Mouse (Mus musculus) CH12.LX (cell line): ENCODE results near the gene Gm9970. TPM values are rescaled to one million over a fixed set of nuclear protein-coding genes. Genes with fewer than 3 reads are reported as not detected.

ENCODE experiments used
- DNase-seq: peaks from one replicate; pipeline ENCODE4 v3.0.0-alpha.2; 2013; ENCODE audit errors: extremely low read depth
- H3K27ac ChIP-seq: 2 replicates; pipeline ENCODE4 v1.5.1; 2012; ENCODE audit warnings: low read depth, mild to moderate bottlenecking, control low read depth, moderate library complexity; ENCODE audit not compliant: insufficient read depth
- H3K27me3 ChIP-seq: replicated peaks from 2 replicates; pipeline ENCODE3; 2012; ENCODE audit warnings: inconsistent platforms
- H3K36me3 ChIP-seq, 2 experiments: replicated peaks in 1 of 2; 2 replicates each; pipeline versions ENCODE3 to v1.6.1; 2012; ENCODE audit warnings: inconsistent platforms in 1 of 2, low read length in 1 of 2, mild to moderate bottlenecking in 1 of 2, mixed read lengths in 1 of 2, moderate library complexity in 1 of 2; ENCODE audit not compliant: control insufficient read depth in 1 of 2, insufficient read depth in 1 of 2
- H3K4me1 ChIP-seq, 2 experiments: 2 replicates each; pipeline ENCODE4 v1.6.1; 2012; ENCODE audit warnings: inconsistent platforms in 1 of 2, moderate library complexity in 1 of 2; ENCODE audit not compliant: insufficient read depth in 2 of 2, control insufficient read depth in 1 of 2
- H3K4me2 ChIP-seq: 2 replicates; pipeline ENCODE4 v1.6.1; 2012; ENCODE audit warnings: low read depth, mild to moderate bottlenecking, control low read depth; ENCODE audit not compliant: poor library complexity, insufficient read depth, severe bottlenecking
- H3K4me3 ChIP-seq, 3 experiments: fragments of 150-350 bp in 1 of 3; sonication (generic) in 1 of 3; replicated peaks in 1 of 3; 2 replicates each; pipeline versions ENCODE3 to v1.5.1; 2011 to 2012; ENCODE audit warnings: low read depth in 2 of 3, low read length in 2 of 3, mild to moderate bottlenecking in 2 of 3, moderate library complexity in 2 of 3, control low read depth in 1 of 3, improper control_type of control experiment in 1 of 3, inconsistent platforms in 1 of 3, mixed read lengths in 1 of 3; ENCODE audit not compliant: poor library complexity in 1 of 3
- H3K79me2 ChIP-seq: replicated peaks from 2 replicates; pipeline ENCODE4 v1.6.1; 2012; ENCODE audit warnings: mild to moderate bottlenecking, moderate library complexity; ENCODE audit not compliant: control insufficient read depth, poor library complexity, insufficient read depth, severe bottlenecking; ENCODE audit errors: extremely low read depth
- H3K9ac ChIP-seq: 2 replicates; pipeline ENCODE4 v1.6.1; 2012; ENCODE audit warnings: low read depth, mild to moderate bottlenecking, control low read depth, moderate library complexity; ENCODE audit not compliant: insufficient read depth
- H3K9me3 ChIP-seq: replicated peaks from 2 replicates; pipeline ENCODE3; 2012; ENCODE audit warnings: low read length, inconsistent platforms, mixed read lengths
- BHLHE40 ChIP-seq: IDR thresholded peaks from 2 replicates; pipeline ENCODE4 v1.6.1; 2011; ENCODE audit warnings: mild to moderate bottlenecking, low read depth, low read length, improper control_type of control experiment
- CHD2 ChIP-seq: IDR thresholded peaks from 2 replicates; pipeline ENCODE4 v1.6.1; 2011; ENCODE audit warnings: low read length, improper control_type of control experiment
- ELF1 ChIP-seq: IDR thresholded peaks from 2 replicates; pipeline ENCODE4 v1.6.1; 2014; ENCODE audit warnings: low read depth, mild to moderate bottlenecking, inconsistent platforms, low read length, improper control_type of control experiment
- EP300 ChIP-seq: IDR thresholded peaks from 2 replicates; pipeline ENCODE4 v1.6.1; 2011; ENCODE audit warnings: low read length, improper control_type of control experiment
- ETS1 ChIP-seq: conservative IDR thresholded peaks from 2 replicates; pipeline ENCODE4 v1.6.1; 2012; ENCODE audit warnings: low read depth, mild to moderate bottlenecking, inconsistent platforms, low read length, improper control_type of control experiment, moderate library complexity
- GABPA ChIP-seq: IDR thresholded peaks from 2 replicates; pipeline ENCODE4 v1.6.1; 2012; ENCODE audit warnings: low read depth, low read length, improper control_type of control experiment, inconsistent platforms; ENCODE audit not compliant: insufficient replicate concordance
- HCFC1 ChIP-seq: IDR thresholded peaks from 2 replicates; pipeline ENCODE4 v1.6.1; 2012; ENCODE audit warnings: low read depth, mild to moderate bottlenecking, inconsistent platforms, low read length, improper control_type of control experiment
- IRF4 ChIP-seq: IDR thresholded peaks from 2 replicates; pipeline ENCODE4 v1.6.1; 2014; ENCODE audit warnings: low read depth, mild to moderate bottlenecking, inconsistent platforms, low read length, improper control_type of control experiment
- JUN ChIP-seq: IDR thresholded peaks from 2 replicates; pipeline ENCODE4 v1.6.1; 2011; ENCODE audit warnings: low read depth, mild to moderate bottlenecking, low read length, improper control_type of control experiment, moderate library complexity; ENCODE audit not compliant: insufficient read depth
- JUND ChIP-seq: conservative IDR thresholded peaks from 2 replicates; pipeline ENCODE4 v1.6.1; 2011; ENCODE audit warnings: low read depth, low read length, improper control_type of control experiment
- KAT2A ChIP-seq: IDR thresholded peaks from 2 replicates; pipeline ENCODE4 v1.6.1; 2012; ENCODE audit warnings: low read length, improper control_type of control experiment, inconsistent platforms; ENCODE audit not compliant: insufficient replicate concordance
- MAFK ChIP-seq: IDR thresholded peaks from 2 replicates; pipeline ENCODE4 v1.6.1; 2011; ENCODE audit warnings: low read length, improper control_type of control experiment; ENCODE audit not compliant: insufficient replicate concordance
- MAX ChIP-seq: IDR thresholded peaks from 2 replicates; pipeline ENCODE4 v1.6.1; 2011; ENCODE audit warnings: low read length, improper control_type of control experiment
- MAZ ChIP-seq: IDR thresholded peaks from 2 replicates; pipeline ENCODE4 v1.6.1; 2012; ENCODE audit warnings: low read depth, mild to moderate bottlenecking, inconsistent platforms, low read length, improper control_type of control experiment, moderate library complexity
- MEF2A ChIP-seq: IDR thresholded peaks from 2 replicates; pipeline ENCODE4 v1.6.1; 2014; ENCODE audit warnings: low read depth, mild to moderate bottlenecking, inconsistent platforms, low read length, improper control_type of control experiment, borderline replicate concordance
- MXI1 ChIP-seq: IDR thresholded peaks from 2 replicates; pipeline ENCODE4 v1.6.1; 2011; ENCODE audit warnings: mild to moderate bottlenecking, low read depth, low read length, improper control_type of control experiment
- MYC ChIP-seq: IDR thresholded peaks from 2 replicates; pipeline ENCODE4 v1.6.1; 2011; ENCODE audit warnings: low read depth, mild to moderate bottlenecking, improper control_type of control experiment, low read length
- PAX5 ChIP-seq: IDR thresholded peaks from 2 replicates; pipeline ENCODE4 v1.6.1; 2012; ENCODE audit warnings: low read length, inconsistent platforms, mixed read lengths
- POLR2A ChIP-seq: IDR thresholded peaks from 2 replicates; pipeline ENCODE4 v1.6.1; 2011; ENCODE audit warnings: low read depth, mild to moderate bottlenecking, improper control_type of control experiment, low read length
- POLR2AphosphoS2 ChIP-seq: IDR thresholded peaks from 2 replicates; pipeline ENCODE4 v1.6.1; 2011; ENCODE audit warnings: low read depth, low read length, improper control_type of control experiment
- RAD21 ChIP-seq: IDR thresholded peaks from 2 replicates; pipeline ENCODE4 v1.6.1; 2011; ENCODE audit warnings: low read depth, mild to moderate bottlenecking, low read length, improper control_type of control experiment, moderate library complexity
- RCOR1 ChIP-seq: conservative IDR thresholded peaks from 2 replicates; pipeline ENCODE4 v1.6.1; 2012; ENCODE audit warnings: low read depth, mild to moderate bottlenecking, inconsistent platforms, low read length, improper control_type of control experiment
- SIN3A ChIP-seq: IDR thresholded peaks from 2 replicates; pipeline ENCODE4 v1.6.1; 2012; ENCODE audit warnings: low read length, improper control_type of control experiment, inconsistent platforms
- SMC3 ChIP-seq: IDR thresholded peaks from 2 replicates; pipeline ENCODE4 v1.6.1; 2011; ENCODE audit warnings: low read depth, low read length, improper control_type of control experiment
- TBP ChIP-seq: conservative IDR thresholded peaks from 2 replicates; pipeline ENCODE4 v1.6.1; 2011; ENCODE audit warnings: low read depth, low read length, improper control_type of control experiment
- TCF12 ChIP-seq: IDR thresholded peaks from 2 replicates; pipeline ENCODE4 v1.6.1; 2014; ENCODE audit warnings: low read depth, mild to moderate bottlenecking, inconsistent platforms, low read length, improper control_type of control experiment
- UBTF ChIP-seq: IDR thresholded peaks from 2 replicates; pipeline ENCODE4 v1.6.1; 2012; ENCODE audit warnings: low read depth, mild to moderate bottlenecking, inconsistent platforms, low read length, improper control_type of control experiment, moderate library complexity
- ZC3H11A ChIP-seq: IDR thresholded peaks from 2 replicates; pipeline ENCODE4 v1.6.1; 2012; ENCODE audit warnings: low read depth, mild to moderate bottlenecking, inconsistent platforms, low read length, improper control_type of control experiment
- ZKSCAN1 ChIP-seq: IDR thresholded peaks from 2 replicates; pipeline ENCODE4 v1.6.1; 2012; ENCODE audit warnings: low read depth, inconsistent platforms, low read length, improper control_type of control experiment, borderline replicate concordance
- ZMIZ1 ChIP-seq: IDR thresholded peaks from 2 replicates; pipeline ENCODE4 v1.6.1; 2012; ENCODE audit warnings: low read depth, mild to moderate bottlenecking, inconsistent platforms, low read length, improper control_type of control experiment
- dilution Hi-C: fragments of 300-500 bp; cut with MboI; formaldehyde crosslinking; loops from 2 replicates; pipeline ENCODE4 v1.14.3; 2020; ENCODE audit warnings: low sequenced_read_pairs; ENCODE audit not compliant: extremely low pct_unique_long_range_greater_than_20kb, extremely low pct_ligation_motif_present
- in situ Hi-C: fragments of 300-500 bp; cut with MboI; formaldehyde crosslinking; loops from 3 replicates; pipeline ENCODE4 v1.14.3; 2019; ENCODE audit warnings: low sequenced_read_pairs, low pct_ligation_motif_present, low pct_unique_long_range_greater_than_20kb, mixed read lengths
- polyA plus RNA-seq: library from polyadenylated mRNA; unstranded; fragments of >175 nt; gene quantifications from 2 replicates; pipeline ENCODE4 v1.2.1, GENCODE M21; 2012; ENCODE audit warnings: low read depth; ENCODE audit not compliant: insufficient read length
- total RNA-seq, 2 experiments: library from RNA; depleted of rRNA; stranded (reverse); fragments of 300-350 nt in 1 of 2; fragments of >200 nt in 1 of 2; gene quantifications; 2 replicates each; pipeline ENCODE4 v1.2.3; 2012 to 2014

Gm9970 gene
- total and polyA plus RNA-seq, 3 experiments, result not detected

- Histone ChIP-seq H3K27ac (no peak overlapping the region), H3K4me3 (no peak overlapping the region), H3K79me2 (no peaks in the 10 kb centered on the region), H3K4me1 (no peaks in the 10 kb centered on the region), H3K9ac (no peak overlapping the region), H3K36me3 (peaks cover 35 to 74% of the 10 kb centered on the region in 2 experiments), H3K27me3 (no peaks in the 10 kb centered on the region), H3K9me3 (peaks cover 4% of the 10 kb centered on the region), H3K4me2 (no peak overlapping the region)
- TF ChIP-seq JUND, result no peak
- no peak for TF ChIP-seq MAFK
- TF ChIP-seq RCOR1, result no peak
- TF ChIP-seq IRF4, result no peak
- TF ChIP-seq EP300, result no peak
- no peak for TF ChIP-seq POLR2AphosphoS2
- TF ChIP-seq POLR2A, result no peak
- TF ChIP-seq GABPA, result no peak
- TF ChIP-seq ETS1, result no peak
- no peak for TF ChIP-seq MXI1
- no peak for TF ChIP-seq RAD21
- TF ChIP-seq ZC3H11A, result no peak
- no peak for TF ChIP-seq ZKSCAN1
- no peak for TF ChIP-seq MAX
- no peak for TF ChIP-seq TCF12
- TF ChIP-seq ELF1, result no peak
- no peak for TF ChIP-seq JUN
- TF ChIP-seq BHLHE40, result no peak
- no peak for TF ChIP-seq TBP
- TF ChIP-seq KAT2A, result no peak
- no peak for DNase-seq
- dilution Hi-C loops (no loop called here), in situ Hi-C loops (no loop called here)
These were observed 26.7 kb upstream of the Gm9970 start for GRCm38 (mm10) chr5:31267686-31268085.

- Histone ChIP-seq H3K79me2 (no peaks in the 10 kb centered on the region), H3K36me3 (peaks cover 35 to 78% of the 10 kb centered on the region in 2 experiments), H3K27me3 (no peaks in the 10 kb centered on the region), H3K9ac (no peak overlapping the region), H3K27ac (no peak overlapping the region), H3K4me1 (no peaks in the 10 kb centered on the region), H3K9me3 (peaks cover 4% of the 10 kb centered on the region), H3K4me3 (no peak overlapping the region), H3K4me2 (no peak overlapping the region)
- in situ Hi-C loops (no loop called here), dilution Hi-C loops (no loop called here)
- DNase-seq, result no peak
- TF ChIP-seq JUN (no peak), MAZ (no peak), ZKSCAN1 (no peak), TBP (no peak), HCFC1 (no peak), PAX5 (no peak), UBTF (no peak), ZC3H11A (no peak), SMC3 (no peak), MAX (no peak), POLR2A (no peak), CHD2 (no peak), ELF1 (no peak), ZMIZ1 (no peak), IRF4 (no peak), SIN3A (no peak), MEF2A (no peak), MXI1 (no peak), MYC (no peak), TCF12 (no peak)
These were observed 25.1 kb upstream of the Gm9970 start for GRCm38 (mm10) chr5:31266101-31266500.
